Mouse (Mus musculus): ENCODE results near the gene Grpel1. TPM values are rescaled to one million over a fixed set of nuclear protein-coding genes. Genes with fewer than 3 reads are reported as not detected.

Grpel1 gene
- total RNA-seq, 2 experiments from 2014 or later: 30.9 to 34.7 TPM

DNA sequence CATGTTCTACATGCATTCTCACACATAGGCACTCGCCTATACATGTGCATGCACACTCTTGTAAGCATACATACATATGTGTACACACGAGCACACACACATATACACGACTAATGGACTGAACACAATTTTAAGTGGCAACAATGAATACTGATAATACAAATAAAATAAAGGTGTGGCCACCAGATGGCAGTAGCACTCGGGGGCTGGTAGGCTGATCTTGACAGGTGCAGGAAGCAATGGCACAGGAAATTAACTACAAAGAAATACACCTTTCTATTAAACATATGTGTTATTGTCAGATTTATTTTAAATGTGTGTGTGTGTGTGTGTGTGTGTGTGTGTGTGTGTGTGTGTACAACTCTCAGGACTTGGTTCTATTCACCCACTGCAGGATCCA is 5.9 kb upstream of the Grpel1 start:
- intact Hi-C loops (cut with DNase I): no loop called here
- DNase-seq: no peak

DNA sequence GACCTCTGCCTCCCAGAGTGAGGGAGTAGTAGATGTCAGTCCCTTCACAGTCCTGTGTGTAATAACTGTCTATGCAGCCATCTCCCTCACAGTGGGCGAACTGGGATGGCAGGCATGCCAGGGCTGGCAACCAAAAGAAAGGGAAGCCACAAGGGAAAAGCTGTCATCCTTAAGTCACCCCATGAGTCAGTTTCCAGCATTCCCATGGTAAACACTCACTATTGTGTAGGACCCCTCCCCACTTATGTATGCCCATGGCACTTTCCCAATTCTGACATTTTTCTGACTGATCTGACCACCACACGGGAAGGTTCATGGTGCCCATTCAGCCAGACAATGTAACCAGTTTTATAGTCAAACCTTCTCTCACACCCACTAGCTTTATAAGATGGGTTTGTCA is 4.1 kb upstream of the Grpel1 start:
- no peak for DNase-seq
- intact Hi-C loops (cut with DNase I): loop anchor here (5.0 kb wide), 1 partner anchor 72 kb away; no protein-coding TSS in a partner anchor

DNA sequence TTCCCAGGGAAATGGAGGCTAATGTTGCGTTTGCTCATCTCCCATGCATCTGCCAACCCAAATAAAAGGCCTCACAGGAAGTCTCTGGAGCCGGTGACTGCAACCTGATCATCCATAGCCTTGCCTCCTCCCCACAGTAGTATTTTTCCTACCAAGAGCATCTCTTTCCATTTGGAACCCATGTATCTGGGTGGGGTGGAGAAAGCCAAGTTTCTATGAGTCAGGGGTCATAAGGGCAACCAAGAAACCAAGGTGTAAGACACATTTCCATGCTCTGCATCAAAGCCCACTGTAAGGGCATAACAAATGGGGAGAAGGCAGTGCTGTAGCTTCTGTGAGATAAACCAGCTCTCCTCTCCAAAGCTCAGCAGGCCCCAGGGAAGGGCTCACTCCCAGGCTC is 3.6 kb upstream of the Grpel1 start:
- intact Hi-C loops (cut with DNase I): loop anchor here (5.0 kb wide), 1 partner anchor 71 kb away; no protein-coding TSS in a partner anchor
- DNase-seq: no peak

DNA sequence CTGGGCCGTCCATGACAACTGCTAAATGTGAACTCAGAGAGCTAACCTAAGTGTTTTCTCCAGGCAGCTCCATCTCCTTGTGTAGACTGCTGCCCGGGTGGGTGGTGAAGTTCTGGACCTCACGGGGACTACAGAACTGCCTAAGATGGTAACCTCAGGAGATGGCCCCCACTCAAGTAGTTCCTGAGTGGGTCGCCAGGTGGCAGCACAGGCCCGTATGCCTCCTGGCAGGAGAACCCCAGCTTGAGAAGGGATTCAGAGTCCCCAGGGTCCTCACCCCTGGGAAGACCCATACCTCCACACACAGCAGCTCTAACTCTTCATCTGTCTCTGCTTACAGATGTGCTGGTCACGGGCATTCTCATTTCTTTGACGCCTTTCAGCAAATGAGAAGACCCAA is 2.0 kb upstream of the Grpel1 start:
- DNase-seq: peak; percentile 58 to 80
- intact Hi-C loops (cut with DNase I): loop anchor here (2.0 to 5.0 kb wide), 3 partner anchors 69 to 280 kb away; no protein-coding TSS in a partner anchor

DNA sequence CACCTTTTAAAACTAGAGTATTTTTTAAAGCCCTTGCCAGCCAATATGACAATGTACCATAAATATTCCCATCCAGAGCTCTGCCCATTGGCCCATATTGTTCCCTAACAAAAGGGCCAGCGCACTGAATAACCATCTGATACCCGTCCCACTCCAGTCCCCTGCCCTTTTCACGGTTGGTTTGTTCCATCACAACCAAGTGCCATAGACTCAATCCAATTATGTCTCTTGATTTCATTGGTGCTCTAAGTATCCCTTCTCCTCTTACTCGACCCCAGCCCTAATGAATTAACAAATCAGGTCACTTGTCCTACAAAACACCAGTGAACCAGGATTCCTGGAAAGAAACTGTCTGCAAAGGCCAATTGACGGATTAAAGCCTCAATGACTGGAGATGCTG is 1.4 kb upstream of the Grpel1 start:
- DNase-seq: no peak

DNA sequence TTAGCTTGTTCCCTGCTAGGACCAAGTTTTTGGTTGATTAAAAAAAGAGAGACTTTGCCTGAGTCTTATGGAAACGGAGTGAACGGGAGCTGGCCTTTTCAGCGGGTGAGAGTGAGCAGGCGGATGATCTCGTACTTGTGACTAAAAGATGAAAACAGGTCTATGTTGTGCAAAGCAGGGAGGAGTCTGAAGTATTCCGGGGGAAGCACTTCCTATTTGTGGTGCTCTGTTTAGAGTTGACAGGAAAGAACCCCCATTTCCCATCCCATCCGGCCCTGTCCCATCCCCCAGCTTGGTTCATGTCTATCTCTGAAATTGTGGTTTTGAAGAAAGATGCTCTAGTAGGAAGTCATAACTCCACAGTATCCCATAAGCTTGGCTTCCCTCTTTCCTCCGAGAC is 1.1 kb downstream of the Grpel1 start:
- no peak for DNase-seq
- intact Hi-C loops (cut with DNase I): loop anchor here (2.0 kb wide), 1 partner anchor 21 kb away; no protein-coding TSS in a partner anchor

More for the DNA sequence above, 1.4 kb upstream of the Grpel1 start:
- intact Hi-C loops (cut with DNase I): loop anchor here (2.0 to 5.0 kb wide), 3 partner anchors 69 to 279 kb away; no protein-coding TSS in a partner anchor

DNA sequence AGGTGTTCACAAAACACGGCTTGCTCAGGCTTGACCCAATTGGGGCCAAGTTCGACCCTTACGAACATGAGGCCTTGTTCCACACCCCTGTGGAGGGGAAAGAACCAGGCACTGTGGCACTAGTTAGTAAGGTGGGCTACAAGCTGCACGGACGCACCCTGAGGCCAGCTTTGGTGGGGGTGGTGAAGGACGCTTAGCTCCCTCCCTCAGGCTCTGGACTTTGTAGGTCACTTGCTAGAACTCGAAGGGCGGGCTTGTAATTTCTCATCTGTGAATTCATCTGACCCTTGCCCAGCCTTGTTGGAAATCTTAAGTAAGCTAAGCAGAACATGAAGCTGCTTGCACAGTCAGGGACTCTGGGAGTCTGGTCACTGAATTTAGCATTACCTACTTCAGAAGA is 6.4 kb downstream of the Grpel1 start:
- intact Hi-C loops (cut with DNase I): no loop called here
- DNase-seq: no peak

DNA sequence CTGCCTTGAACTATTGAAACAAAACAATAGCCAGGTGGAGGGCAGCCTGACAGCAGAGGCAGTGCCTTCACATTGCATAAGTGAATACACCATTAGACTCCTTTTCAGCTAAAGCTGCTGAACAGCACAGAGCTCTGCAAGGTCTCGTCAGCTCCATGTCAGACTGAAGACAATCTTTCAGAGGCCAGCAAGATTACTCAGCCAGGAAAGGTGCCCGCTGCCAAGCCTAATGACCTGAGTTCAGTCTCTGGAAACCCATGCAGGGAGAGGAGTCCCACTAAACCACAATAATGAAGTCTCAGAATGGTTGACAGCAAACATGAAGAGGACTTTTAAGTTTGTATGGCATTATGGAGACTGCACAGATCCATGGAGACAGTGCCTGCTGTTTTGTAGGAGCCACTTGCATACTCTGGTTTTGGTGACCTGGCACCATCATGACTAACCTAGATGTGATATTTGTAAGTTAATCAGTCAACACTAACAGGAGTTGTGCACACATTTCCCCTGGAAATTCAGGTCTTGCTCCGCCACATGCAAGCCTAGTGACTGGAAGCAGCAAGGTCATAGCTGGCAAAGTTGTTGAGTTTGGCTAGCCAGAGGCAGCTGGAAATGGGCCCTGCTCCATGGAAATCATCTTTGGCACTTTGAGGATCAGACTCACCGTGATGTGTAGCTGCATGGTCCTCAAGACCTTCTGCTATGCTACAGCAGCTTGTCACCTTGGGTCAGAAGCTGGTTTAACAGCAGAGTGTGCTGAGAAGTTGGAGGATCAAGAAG is 8.3 kb downstream of the Grpel1 start:
- no peak for DNase-seq
- intact Hi-C loops (cut with DNase I): no loop called here

DNA sequence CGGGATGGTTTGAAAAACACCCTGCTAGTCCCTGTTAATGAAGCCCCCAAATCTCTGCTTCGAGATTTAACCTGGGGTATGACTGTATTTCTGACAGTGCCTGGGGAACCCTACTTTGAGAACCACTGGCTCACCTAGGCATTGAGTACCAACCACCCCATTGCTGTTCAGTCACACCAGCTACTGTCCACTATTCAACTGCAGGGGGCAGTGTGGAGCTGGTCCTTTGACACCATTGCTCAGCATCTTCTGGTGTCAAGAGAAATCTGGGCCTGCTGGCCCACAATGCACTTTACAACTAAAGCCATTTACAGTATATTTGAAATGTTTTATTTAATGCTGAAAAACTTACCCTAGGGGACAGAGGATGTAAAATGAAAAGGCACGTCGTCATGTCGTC is 9.5 kb downstream of the Grpel1 start:
- intact Hi-C loops (cut with DNase I): no loop called here
- DNase-seq: peak; percentile 50 to 51

DNA sequence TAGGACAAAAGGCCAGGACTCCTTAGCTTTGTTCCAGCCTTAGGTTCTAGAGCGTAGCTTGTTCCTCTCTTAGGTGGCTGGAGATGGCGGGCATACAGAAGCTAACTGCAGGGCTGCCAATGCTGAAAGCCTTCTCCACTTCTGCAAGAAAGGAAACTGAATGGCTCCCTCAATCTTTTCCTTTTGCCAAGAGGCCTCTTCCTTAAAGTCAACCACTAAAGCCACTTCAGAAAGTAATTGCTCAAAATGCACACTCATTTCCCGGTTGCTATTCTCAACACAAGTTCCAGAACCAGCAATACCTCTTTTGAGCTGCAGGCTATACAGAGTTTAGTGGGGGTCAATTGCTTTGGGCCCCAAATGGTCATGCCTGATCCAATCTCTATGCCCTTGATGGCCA is 12.7 kb downstream of the Grpel1 start:
- DNase-seq: no peak
- intact Hi-C loops (cut with DNase I): no loop called here

DNA sequence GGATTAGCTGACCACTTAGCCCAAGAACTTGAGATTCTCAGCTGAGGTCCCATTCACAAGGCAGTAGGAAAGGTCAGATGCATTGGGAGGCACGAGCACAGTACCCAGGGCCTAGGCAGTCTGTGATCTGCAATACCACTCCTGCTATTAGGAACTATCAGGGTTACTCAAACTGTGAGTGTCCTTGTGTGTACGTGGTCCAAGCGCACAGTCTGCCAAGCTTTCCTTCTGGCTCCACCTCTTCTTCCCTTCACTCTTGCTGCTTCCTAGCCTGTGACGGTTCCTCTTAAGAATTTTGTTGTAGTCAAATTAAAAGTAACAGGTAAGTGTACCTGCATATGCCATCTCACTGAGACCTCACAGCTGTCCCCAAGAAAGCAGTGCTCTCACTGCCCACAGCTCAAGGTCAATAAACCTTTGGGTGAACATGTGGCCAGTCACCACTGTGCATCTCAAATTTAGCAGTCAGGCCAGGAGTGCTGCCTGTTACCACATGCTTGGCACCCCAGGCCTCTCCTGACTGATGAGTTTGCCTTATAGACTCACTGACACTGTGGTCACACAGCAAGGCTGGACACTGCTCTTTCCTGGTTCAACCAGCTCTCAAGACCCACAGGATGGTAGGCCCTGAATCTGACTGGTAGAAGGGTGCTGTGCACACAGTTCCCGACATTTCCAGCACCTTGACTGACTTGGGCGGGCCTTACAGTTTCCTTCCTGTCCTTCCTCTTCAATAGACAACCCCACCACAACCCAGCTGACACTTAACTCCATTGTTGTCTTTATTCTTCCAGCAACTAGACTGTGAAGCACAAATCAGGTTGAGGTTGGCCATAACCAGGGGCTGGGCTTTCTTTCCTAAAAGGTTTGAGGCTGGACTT is 14.0 kb downstream of the Grpel1 start:
- DNase-seq: no peak

DNA sequence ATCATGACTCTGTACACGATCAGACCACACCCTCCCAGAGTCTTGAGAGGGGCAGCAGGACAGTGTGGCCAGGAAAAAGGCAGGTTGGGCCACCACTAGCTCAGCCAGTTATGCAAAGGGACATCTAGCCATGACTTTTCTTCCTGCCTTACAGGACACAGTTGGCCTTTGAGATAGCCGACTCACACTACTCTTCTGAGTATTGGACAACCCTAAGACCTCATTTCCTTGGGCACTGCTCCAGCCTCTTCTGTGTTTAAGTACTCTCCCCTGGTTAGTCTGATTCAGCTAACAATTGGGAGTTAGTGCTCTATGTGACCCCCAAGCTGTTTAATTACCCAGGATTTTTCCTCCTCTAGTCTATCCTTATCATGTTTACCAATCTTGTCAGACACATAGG is 14.9 kb downstream of the Grpel1 start:
- intact Hi-C loops (cut with DNase I): loop anchor here (5.0 kb wide), 1 partner anchor 103 kb away; no protein-coding TSS in a partner anchor
- DNase-seq: no peak

More for the DNA sequence above, 14.0 kb downstream of the Grpel1 start:
- intact Hi-C loops (cut with DNase I): no loop called here

DNA sequence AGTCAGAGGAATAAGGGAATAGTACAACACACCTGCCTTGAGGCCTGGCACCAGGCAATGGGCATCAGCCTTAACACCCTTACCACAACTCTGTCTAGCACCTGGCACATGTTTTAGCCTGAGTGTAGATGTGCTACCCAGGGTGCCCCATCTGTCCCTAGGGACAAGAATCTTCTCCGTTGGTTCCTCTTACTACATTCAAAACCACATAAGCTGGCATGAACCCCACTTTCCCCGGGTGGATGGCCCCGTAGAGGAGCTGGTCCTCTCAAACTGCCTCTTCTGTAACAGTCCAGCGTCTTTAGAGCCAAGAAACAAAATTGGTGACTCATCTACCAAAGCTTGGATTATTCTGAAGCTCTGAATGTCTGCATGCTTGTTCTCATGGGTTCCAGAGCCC is 15.6 kb downstream of the Grpel1 start:
- intact Hi-C loops (cut with DNase I): loop anchor here (5.0 kb wide), 1 partner anchor 102 kb away; no protein-coding TSS in a partner anchor
- DNase-seq: no peak

DNA sequence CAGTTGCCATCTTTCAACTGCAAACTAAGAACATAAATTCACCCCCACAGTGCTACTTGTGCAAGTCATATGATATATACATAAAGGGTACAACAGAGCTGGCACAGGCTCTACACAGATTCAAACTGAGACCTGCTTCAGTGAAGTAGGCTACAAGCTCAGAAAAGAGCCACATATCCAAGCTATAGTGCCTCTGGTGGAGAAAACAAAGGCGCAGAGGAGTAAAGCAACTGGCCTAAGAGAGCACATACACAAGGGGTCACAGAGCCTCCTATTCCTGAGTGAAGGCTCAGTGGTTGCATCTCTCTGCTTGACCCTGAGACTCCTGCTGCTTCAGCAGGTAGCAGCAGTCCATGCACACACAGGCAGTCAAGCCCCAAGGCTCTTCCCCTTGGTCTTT is 16.3 kb downstream of the Grpel1 start:
- DNase-seq: no peak
- intact Hi-C loops (cut with DNase I): loop anchor here (5.0 kb wide), 1 partner anchor 101 kb away; no protein-coding TSS in a partner anchor

DNA sequence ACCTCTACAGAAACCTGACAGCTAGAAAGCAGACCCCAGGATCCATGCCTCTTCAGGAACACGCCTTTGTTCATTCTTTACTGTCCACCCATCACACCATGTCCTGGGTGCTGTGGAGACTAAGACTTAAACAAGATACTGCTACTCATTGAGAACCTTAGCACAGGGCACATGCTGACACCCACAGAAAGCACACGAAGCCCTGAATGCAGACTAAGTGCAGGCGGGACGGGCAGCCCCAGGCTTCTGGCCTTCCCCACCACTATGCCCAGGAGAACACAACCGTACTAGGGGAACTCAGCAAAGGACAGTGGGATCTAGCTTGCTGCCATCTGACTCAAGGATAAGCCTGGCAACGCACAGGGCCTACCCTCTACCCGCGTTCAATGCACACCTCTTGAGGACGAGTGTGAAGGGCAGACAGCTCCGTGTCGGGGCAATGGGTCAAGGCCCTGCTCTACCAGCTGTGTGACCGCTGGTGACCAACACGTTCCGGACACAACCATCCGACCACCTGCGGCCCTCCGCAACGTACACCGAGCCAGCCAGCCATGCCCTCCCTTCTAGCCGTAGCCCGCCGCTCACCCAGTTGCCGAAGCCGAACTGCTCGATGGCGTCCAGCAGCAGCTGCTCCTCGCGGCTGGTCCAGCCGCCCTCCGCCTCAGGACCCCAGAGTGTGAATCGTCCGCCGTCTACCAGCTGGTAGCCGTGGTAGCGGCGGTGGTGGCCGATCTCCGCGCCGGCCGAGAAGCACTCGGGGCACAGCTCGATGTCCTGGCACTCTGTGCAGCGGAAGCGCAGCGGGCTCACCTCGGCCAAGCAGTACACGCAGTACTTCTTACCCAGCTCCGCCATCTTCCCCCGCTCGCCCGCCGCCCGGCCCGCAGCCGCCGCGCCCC is 18.7 kb downstream of the Grpel1 start:
- intact Hi-C loops (cut with DNase I): loop anchor here (5.0 kb wide), 1 partner anchor 99 kb away; no protein-coding TSS in a partner anchor
- peak; percentile 46 to 56 for DNase-seq

DNA sequence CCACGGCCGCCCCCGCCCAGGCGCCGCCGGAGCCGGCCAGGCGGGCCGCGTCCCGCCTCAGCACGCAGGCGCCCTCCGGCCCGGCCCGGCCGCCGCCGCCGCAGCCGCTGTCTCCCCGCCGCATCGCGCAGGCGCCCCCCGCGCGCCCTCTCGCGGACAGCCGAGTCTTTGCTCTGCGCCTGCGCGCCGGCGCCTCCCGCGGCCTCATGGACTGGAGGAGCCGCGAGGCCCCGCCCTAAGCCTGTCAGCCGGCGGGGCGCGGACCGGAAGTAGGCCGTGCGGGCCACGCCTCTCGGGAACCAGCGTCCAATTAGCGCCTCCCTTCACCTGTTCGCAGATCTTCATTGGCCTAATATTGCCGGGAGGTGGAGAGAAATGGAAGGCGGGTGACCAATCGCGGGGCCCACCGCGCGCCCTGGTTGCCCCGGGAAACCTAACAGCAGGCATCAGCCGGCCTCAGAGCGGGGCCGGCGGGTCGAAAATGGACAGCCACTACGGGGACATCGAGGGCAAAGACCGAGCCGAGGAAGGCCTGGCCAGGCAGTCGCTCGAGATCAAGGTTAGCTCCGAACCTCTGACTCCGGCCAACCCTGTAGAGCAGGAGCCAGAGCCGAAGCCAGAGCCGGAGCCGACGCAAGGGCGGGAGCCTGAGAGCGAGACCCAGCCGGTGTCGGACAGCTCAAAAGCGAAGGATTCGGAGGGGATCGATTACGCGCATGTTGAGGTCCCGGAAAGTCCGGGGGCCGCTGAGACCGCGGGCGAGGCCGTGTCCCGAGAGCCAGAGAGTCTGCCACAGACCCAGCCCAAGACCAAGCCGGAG is 19.6 kb downstream of the Grpel1 start, which contains the start of the genes Tada2b and Ccdc96:
TSS of gene Tada2b (minus strand) at position 115 of the 820 bp plus-strand sequence.
TSS of gene Ccdc96 (plus strand) at position 418 of the 820 bp plus-strand sequence.
- DNase-seq: peak; percentile 94 to 96
- intact Hi-C loops (cut with DNase I): loop anchor here (5.0 kb wide), 1 partner anchor 98 kb away; no protein-coding TSS in a partner anchor

DNA sequence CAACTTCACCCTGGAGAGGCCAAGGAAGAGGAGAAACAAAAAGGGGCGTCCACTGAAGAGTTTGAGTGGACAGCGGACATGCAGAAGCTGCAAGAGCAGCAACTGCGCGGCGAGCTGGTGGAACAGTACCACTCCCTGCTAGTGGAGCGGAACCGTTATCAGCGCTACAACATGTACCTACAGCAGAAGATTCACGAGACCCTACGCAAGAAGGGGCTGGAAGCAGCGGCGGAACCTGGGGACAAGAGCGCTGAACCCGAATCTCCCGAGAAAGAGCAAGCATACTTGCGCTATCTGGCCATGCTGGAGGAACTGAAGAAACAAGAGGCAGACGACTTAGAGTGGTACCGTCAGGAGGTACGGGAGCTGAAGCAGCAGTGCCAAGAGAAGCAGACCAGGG is 20.5 kb downstream of the Grpel1 start:
- intact Hi-C loops (cut with DNase I): no loop called here
- DNase-seq: no peak

DNA sequence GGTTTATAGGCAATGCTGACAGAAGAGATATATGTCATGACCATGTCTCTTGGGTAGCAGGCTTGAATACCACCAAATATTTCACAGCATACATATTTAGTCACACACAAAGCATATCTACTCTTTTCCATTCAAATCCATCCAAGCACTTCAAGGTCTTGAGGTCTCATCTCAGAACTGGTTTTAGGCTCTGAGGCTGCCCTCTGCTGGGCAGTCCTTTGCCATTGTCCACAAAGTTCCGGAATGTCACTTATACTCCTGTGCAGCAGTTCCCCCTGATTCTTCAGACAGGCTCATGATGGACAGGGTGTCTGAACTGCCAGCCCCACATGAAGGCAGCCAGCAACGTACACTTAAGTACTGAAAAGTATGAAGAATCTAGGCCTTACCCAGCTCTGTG is 24.4 kb downstream of the Grpel1 start:
- intact Hi-C loops (cut with DNase I): no loop called here
- DNase-seq: no peak

DNA sequence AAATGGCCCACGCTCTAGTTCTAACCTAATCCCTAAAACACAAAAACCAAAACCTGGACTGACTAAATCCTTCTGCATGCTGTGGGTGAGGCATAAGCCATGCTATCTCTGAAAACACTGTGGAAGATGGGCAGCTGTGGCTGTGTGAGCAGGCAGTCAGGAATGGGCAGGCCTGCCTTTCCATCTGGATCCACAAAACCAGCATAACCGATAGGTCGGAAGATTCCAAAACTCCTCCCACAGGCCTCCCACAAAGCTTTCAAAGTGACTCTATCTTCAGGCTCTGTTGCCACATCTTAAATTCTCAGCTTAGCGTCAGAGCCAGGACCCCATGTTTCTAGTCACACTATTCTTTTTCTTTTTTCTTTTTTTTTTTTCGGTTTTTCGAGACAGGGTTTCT is 29.1 kb downstream of the Grpel1 start:
- DNase-seq: no peak
- intact Hi-C loops (cut with DNase I): no loop called here
